Mouse (Mus musculus) kidney, postnatal 0 days (tissue): ENCODE results near the gene Tmem178b. TPM values are rescaled to one million over a fixed set of nuclear protein-coding genes. Genes with fewer than 3 reads are reported as not detected.
A peak's percentile ranks its signal among the peaks of the same experiment; 100 is the strongest.

ENCODE experiments used
- ATAC-seq: fragments of 200-750 bp; cut with Nextera tagmentation; replicated peaks from 2 replicates; pipeline ENCODE4 v1.8.0; 2017; ENCODE audit warnings: low read depth, moderate number of reproducible peaks, moderate TSS enrichment, moderate library complexity; ENCODE audit not compliant: low FRiP score
- DNase-seq: peaks from one replicate; pipeline ENCODE4 v3.0.0-alpha.2; 2016; ENCODE audit warnings: low spot score
- H3K27ac ChIP-seq: fragments of 300-500 bp; sonication (generic); 2 replicates; pipeline ENCODE4 v1.5.1; 2014; ENCODE audit warnings: mild to moderate bottlenecking
- H3K27me3 ChIP-seq: fragments of 300-500 bp; sonication (generic); 2 replicates; pipeline ENCODE4 v1.6.1; 2014; ENCODE audit warnings: low read length, mixed read lengths; ENCODE audit not compliant: insufficient read depth
- H3K36me3 ChIP-seq: fragments of 300-500 bp; sonication (generic); 2 replicates; pipeline ENCODE4 v1.6.1; 2014; ENCODE audit warnings: low read length, mixed read lengths; ENCODE audit not compliant: insufficient read depth
- H3K4me1 ChIP-seq: fragments of 300-500 bp; sonication (generic); replicated peaks from 2 replicates; pipeline ENCODE4 v1.6.1; 2014; ENCODE audit warnings: antibody characterized with exemption, low read length, mixed read lengths; ENCODE audit not compliant: insufficient read depth
- H3K4me2 ChIP-seq: fragments of 300-500 bp; sonication (generic); 2 replicates; pipeline ENCODE4 v1.6.1; 2014; ENCODE audit warnings: mild to moderate bottlenecking, low read length, moderate library complexity, mixed read lengths
- H3K4me3 ChIP-seq: fragments of 300-500 bp; sonication (generic); replicated peaks from 2 replicates; pipeline ENCODE4 v1.5.1; 2014; ENCODE audit warnings: low read depth, low read length
- H3K9ac ChIP-seq: fragments of 300-500 bp; sonication (generic); 2 replicates; pipeline ENCODE4 v1.6.1; 2014; ENCODE audit warnings: low read depth, low read length
- H3K9me3 ChIP-seq: fragments of 300-500 bp; sonication (generic); replicated peaks from 2 replicates; pipeline ENCODE4 v1.6.1; 2016; ENCODE audit warnings: low read length, inconsistent platforms, mixed read lengths
- CTCF ChIP-seq: IDR thresholded peaks from 2 replicates; pipeline ENCODE4 v1.5.1; 2016; ENCODE audit warnings: antibody characterized with exemption, low read depth, mild to moderate bottlenecking, moderate library complexity
- WGBS: fragments of 180-500 bp; shearing (Covaris S2); extraction: QIAGEN DNeasy Blood & Tissue Kit; methylation state at CpG from one replicate; pipeline ENCODE4 v1.1.7; 2014; 5-methylcytosine and 5-hydroxymethylcytosine counted together
- polyA plus RNA-seq: library from polyadenylated mRNA; unstranded; fragments of >200 nt; fragmentation: Nextera tagmentation; extraction: Ambion mirVana; gene quantifications from 2 replicates; pipeline ENCODE4 v1.2.1, GENCODE M21; 2015

Gene Tmem178b
- polyA plus RNA-seq, 1 experiment from 2014 or later = 0.25 TPM

DNA sequence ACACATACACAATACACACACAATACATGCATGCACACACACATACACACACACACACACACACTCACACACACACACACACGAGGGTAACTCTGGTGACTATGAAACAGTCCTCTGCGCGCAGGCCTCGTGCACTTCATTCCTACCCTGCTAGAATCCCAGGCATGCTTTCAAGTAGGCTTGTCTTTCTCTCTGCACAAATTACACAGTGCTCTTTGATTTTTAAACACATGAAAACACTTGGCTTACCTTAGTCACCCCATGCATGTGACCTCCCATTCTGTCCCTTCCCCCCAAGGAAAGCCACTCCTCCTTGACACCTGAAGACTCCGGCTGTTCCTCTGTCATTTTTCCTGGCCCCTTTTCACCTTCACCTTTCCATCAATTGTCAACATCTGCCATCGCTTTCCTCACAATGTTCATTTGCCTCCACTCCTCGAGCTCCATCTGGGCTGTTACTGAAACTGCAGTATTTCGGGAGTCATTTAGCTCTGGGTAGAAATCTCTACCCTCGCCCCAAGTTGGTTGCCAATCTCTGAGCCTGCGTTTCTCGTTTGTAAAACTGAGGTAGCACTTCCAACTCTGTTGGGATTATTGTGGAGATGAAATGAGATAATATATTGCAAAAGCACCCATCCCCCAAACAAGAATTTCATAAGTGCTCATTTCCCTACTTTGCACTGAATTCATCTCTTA lies 352.7 kb downstream of the Tmem178b start:
- ATAC-seq = no peak
- Histone ChIP-seq H3K4me1 (no peaks in the 10 kb centered on the region), H3K9me3 (no peaks in the 10 kb centered on the region), H3K27ac (no peak overlapping the region), H3K4me3 (no peak overlapping the region), H3K9ac (no peak overlapping the region), H3K27me3 (no peaks in the 10 kb centered on the region), H3K36me3 (no peaks in the 10 kb centered on the region), H3K4me2 (no peak overlapping the region)
- TF ChIP-seq CTCF = no peak
- 81% methylated on average over 11 of the region's 11 CpGs for WGBS
- DNase-seq = no peak

DNA sequence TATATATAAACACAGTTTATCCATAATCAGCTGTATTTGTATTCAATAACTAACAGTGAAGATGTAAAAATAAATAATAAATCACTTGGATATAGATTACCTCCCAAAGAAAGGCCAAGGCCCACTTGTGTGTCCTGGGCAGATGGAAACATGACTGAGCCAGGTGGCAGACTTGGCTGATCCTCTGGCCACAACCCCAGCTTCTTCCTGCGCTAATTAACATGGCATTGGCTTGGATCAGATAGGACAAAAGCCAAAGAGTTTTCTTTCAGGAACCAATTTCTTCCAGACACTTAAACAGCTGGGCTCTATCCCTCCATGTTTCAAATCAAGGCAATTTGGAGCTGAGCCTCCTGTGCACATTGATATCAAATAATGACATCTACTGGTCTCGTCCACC lies 355.9 kb downstream of the Tmem178b start:
- DNase-seq = no peak
- WGBS = 79% methylated on average over 2 of the region's 2 CpGs
- Histone ChIP-seq H3K9ac (no peak overlapping the region), H3K4me3 (no peak overlapping the region), H3K9me3 (no peaks in the 10 kb centered on the region), H3K27me3 (no peaks in the 10 kb centered on the region), H3K27ac (no peak overlapping the region), H3K36me3 (no peaks in the 10 kb centered on the region), H3K4me1 (no peaks in the 10 kb centered on the region), H3K4me2 (no peak overlapping the region)
- no peak for TF ChIP-seq CTCF
- ATAC-seq = no peak

DNA sequence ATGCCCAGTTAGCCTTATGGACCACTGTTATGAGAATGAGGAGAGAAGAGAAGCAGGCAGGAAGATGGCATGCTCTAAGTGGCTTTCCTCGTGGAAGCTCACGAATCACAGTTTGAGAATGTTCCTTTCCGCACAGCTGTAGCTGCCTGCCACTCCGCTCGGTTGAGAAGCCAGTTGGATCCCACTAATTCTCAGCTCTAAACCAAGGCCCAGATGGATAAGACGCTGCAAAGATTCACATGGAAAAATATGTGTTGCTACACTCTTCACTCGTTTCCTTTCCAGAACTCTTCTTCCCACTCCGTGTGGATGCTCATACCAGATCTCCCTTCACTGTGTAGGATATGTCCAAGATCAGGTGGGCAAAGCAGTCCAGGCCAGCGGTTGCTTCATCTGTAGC lies 356.9 kb downstream of the Tmem178b start:
- ATAC-seq (no peak), DNase-seq (no peak)
- Histone ChIP-seq H3K27ac (no peak overlapping the region), H3K4me1 (no peaks in the 10 kb centered on the region), H3K9ac (no peak overlapping the region), H3K4me2 (no peak overlapping the region), H3K27me3 (no peaks in the 10 kb centered on the region), H3K36me3 (no peaks in the 10 kb centered on the region), H3K9me3 (no peaks in the 10 kb centered on the region), H3K4me3 (no peak overlapping the region)
- no peak for TF ChIP-seq CTCF
- WGBS = 93% methylated on average over 9 of the region's 9 CpGs

DNA sequence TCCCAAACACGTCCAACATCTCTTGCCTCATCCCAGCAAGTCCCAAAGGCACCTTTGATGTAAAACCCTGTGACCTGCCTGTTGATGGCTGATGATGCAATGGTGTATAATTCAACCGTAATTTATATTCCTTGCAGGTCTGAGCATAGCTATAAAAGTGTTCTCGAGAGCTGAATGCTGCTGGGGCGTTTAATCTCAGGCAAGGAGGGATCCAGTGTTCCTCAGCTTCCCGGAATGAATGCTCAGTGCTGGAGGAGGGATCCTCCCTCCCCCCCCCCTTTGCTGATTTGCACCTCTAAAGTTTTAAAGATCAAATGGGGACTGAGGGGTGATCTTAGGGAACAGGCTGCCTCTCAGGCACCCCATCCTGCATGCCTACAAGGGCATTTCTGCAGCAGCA lies 361.0 kb downstream of the Tmem178b start:
- Histone ChIP-seq H3K4me3 (no peak overlapping the region), H3K4me2 (no peak overlapping the region), H3K9me3 (no peaks in the 10 kb centered on the region), H3K9ac (no peak overlapping the region), H3K27me3 (no peaks in the 10 kb centered on the region), H3K4me1 (no peaks in the 10 kb centered on the region), H3K27ac (no peak overlapping the region), H3K36me3 (no peaks in the 10 kb centered on the region)
- ATAC-seq (no peak), DNase-seq (no peak)
- TF ChIP-seq CTCF = no peak
- 19% methylated on average over 5 of the region's 5 CpGs for WGBS

- H3K9me3 ChIP-seq = no peaks in the 10 kb centered on the region
- TF ChIP-seq CTCF = peak; percentile 90
- H3K36me3 ChIP-seq = no peaks in the 10 kb centered on the region
- 38% methylated on average over 10 of the region's 10 CpGs for WGBS
- H3K4me3 ChIP-seq = no peak overlapping the region
- no peak overlapping the region for H3K4me2 ChIP-seq
- H3K4me1 ChIP-seq = no peaks in the 10 kb centered on the region
- DNase-seq = peak; percentile 78
- no peak for ATAC-seq
- no peaks in the 10 kb centered on the region for H3K27me3 ChIP-seq
- H3K27ac ChIP-seq = no peak overlapping the region
- H3K9ac ChIP-seq = no peak overlapping the region
Measured at GRCm38 (mm10) chr6:40235793-40236470, 362.9 kb downstream of the Tmem178b start.

- H3K4me3 ChIP-seq = no peak overlapping the region
- H3K9me3 ChIP-seq = no peaks in the 10 kb centered on the region
- no peaks in the 10 kb centered on the region for H3K4me1 ChIP-seq
- TF ChIP-seq CTCF = peak; percentile 70
- no peaks in the 10 kb centered on the region for H3K36me3 ChIP-seq
- no peak overlapping the region for H3K27ac ChIP-seq
- 67% methylated on average over 13 of the region's 13 CpGs for WGBS
- ATAC-seq (no peak), DNase-seq (peak; percentile 24)
- H3K9ac ChIP-seq = no peak overlapping the region
- no peaks in the 10 kb centered on the region for H3K27me3 ChIP-seq
- no peak overlapping the region for H3K4me2 ChIP-seq
Measured at GRCm38 (mm10) chr6:40236841-40237765, 364.0 kb downstream of the Tmem178b start.
